Mouse (Mus musculus) liver, adult (tissue): ENCODE results near the gene Mamdc2.

Experiments used
- GATA4 ChIP-seq: IDR thresholded peaks from 2 replicates; pipeline ENCODE4 v1.6.1; 2014; ENCODE audit warnings: mild to moderate bottlenecking, low read length; ENCODE audit not compliant: insufficient replicate concordance

Gene Mamdc2

GRCm38 (mm10) chr19:23281911-23282660, 166.2 kb downstream of the Mamdc2 start:
- no peak for TF ChIP-seq GATA4

GRCm38 (mm10) chr19:23274054-23274724, 174.1 kb downstream of the Mamdc2 start:
- no peak for TF ChIP-seq GATA4

- TF ChIP-seq GATA4, result no peak; the same call in 1 of the 2 replicates
Observed at GRCm38 (mm10) chr19:23273355-23274053, 174.7 kb downstream of the Mamdc2 start, which contains the start of gene Smc5. Gene Smc5, minus strand, starts transcription at chr19:23273897.

- no peak for TF ChIP-seq GATA4
Observed at GRCm38 (mm10) chr19:23256771-23257170, 191.5 kb downstream of the Mamdc2 start.
